In the genomic region with DNA sequence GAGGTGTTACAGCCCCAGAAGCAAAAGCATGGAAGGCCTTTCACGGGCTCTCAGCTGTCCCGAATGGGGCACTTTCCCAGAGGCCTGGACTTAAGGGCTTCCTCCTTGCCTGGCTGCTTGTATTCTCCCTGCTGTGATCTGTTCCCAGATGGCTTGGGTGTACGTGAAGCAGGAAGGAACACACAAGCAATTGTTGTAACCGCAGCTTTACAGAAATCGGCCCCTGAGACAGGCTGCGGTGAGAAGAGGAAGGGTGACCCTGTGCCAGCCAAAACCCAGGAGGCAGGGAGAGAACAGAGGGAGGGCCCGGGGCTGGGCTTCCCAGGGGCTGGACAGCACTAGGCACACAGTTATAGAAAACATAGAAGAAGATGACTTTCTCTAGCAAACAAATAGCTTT, we compare ENCODE assay signal across 19 mouse cellular contexts. TPM values are rescaled to one million over a fixed set of nuclear protein-coding genes. Genes with fewer than 3 reads are reported as not detected.
DNase-seq lines count a peak whose midpoint lies in the region; ATAC-seq and TF ChIP-seq lines count a peak whose summit lies in the region.
"Had no signal": no experiment of that assay in that cellular context is flagged by ENCODE, and none has a peak within 500 bp of the region (broad histone marks: within the 10 kb centered on the region; RNA-seq: fewer than 3 reads in every experiment).

No protein-coding gene starts in this region.

- no peaks in the 10 kb centered on the region for H3K4me1 ChIP-seq in hindbrain, postnatal 0 days (ENCODE audit: insufficient read depth, low read length)
- no peaks in the 10 kb centered on the region for H3K4me1 ChIP-seq in hindbrain, embryonic 11.5 days (replicated peaks; ENCODE audit: control insufficient read depth, insufficient read depth, low read length)
- H3K4me1 ChIP-seq in lung, embryonic 16.5 days (replicated peaks; ENCODE audit: control insufficient read depth, insufficient read depth, low read length) = peaks cover 10% of the 10 kb centered on the region

- no peak for ATAC-seq in hindbrain, postnatal 0 days
- no peak for ATAC-seq in hindbrain, embryonic 11.5 days (ENCODE audit: low FRiP score)
- no peak; the same call in 1 of the 2 replicates for ATAC-seq in lung, embryonic 16.5 days (ENCODE audit: low read depth)
- peak; percentile 86 to 88 for ATAC-seq in hematopoietic stem cell, adult 5-6 weeks (replicated peaks in 1 of 2; ENCODE audit: insufficient read depth in 1 of 2, low FRiP score in 2 of 2, low TSS enrichment in 1 of 2, low read depth in 1 of 2, poor library complexity in 2 of 2, severe bottlenecking in 2 of 2)
- ATAC-seq: activated CD4-positive, CD25-positive, alpha-beta regulatory T cell, adult 4 months; forebrain, embryonic 16.5 days had no signal

- no peaks in the 10 kb centered on the region for H3K27me3 ChIP-seq in hindbrain, postnatal 0 days (ENCODE audit: insufficient read depth, low read length)
- H3K27me3 ChIP-seq in hindbrain, embryonic 11.5 days (ENCODE audit: control insufficient read depth, insufficient read depth, low read length) = no peaks in the 10 kb centered on the region
- no peaks in the 10 kb centered on the region for H3K27me3 ChIP-seq in lung, embryonic 16.5 days (ENCODE audit: control insufficient read depth, insufficient read depth, low read depth, low read length)
- H3K27me3 ChIP-seq: CH12.LX; liver, embryonic 13.5 days; megakaryocyte, embryonic 14.5 days had no signal

- peak overlapping the region; percentile 56; the same call in 1 of the 2 replicates for H3K27ac ChIP-seq in hindbrain, postnatal 0 days
- no peak overlapping the region for H3K27ac ChIP-seq in hindbrain, embryonic 11.5 days (ENCODE audit: low read depth, low read length)
- peak overlapping the region; percentile 7; the same call in 1 of the 2 replicates for H3K27ac ChIP-seq in lung, embryonic 16.5 days (ENCODE audit: low read length)
- H3K27ac ChIP-seq: liver, embryonic 13.5 days had no signal

- 51% methylated on average over 7 of the region's 7 CpGs for WGBS in hindbrain, postnatal 0 days
- WGBS in hindbrain, embryonic 11.5 days = 69% methylated on average over 7 of the region's 7 CpGs
- WGBS in lung, embryonic 16.5 days = 54% methylated on average over 7 of the region's 7 CpGs

- DNase-seq in hindbrain, postnatal 0 days (ENCODE audit: low spot score) = no peak
- DNase-seq in hindbrain, embryonic 11.5 days (ENCODE audit: low spot score) = no peak
- no peak for DNase-seq in lung, postnatal 36 days
- peak; percentile 38 for DNase-seq in thymus, postnatal 14 days
- DNase-seq in urinary bladder, adult 2 months (ENCODE audit: low spot score) = no peak
- DNase-seq: cerebellum, adult 11-12 months; kidney, adult 18-20 months; liver, embryonic 13.5 days; spleen, adult 18-20 months had no signal

- no peaks in the 10 kb centered on the region for H3K36me3 ChIP-seq in hindbrain, postnatal 0 days (ENCODE audit: insufficient read depth, low read length)
- no peaks in the 10 kb centered on the region for H3K36me3 ChIP-seq in hindbrain, embryonic 11.5 days (ENCODE audit: control insufficient read depth, insufficient read depth, low read length)
- no peaks in the 10 kb centered on the region for H3K36me3 ChIP-seq in lung, embryonic 16.5 days (ENCODE audit: control insufficient read depth, insufficient read depth, low read length)
- H3K36me3 ChIP-seq: liver, embryonic 13.5 days had no signal

- no peaks in the 10 kb centered on the region for H3K9me3 ChIP-seq in hindbrain, postnatal 0 days (ENCODE audit: low read length)
- no peaks in the 10 kb centered on the region for H3K9me3 ChIP-seq in hindbrain, embryonic 11.5 days (ENCODE audit: control insufficient read depth, low read length)
- no peaks in the 10 kb centered on the region for H3K9me3 ChIP-seq in lung, embryonic 16.5 days (ENCODE audit: control insufficient read depth, low read length)
- H3K9me3 ChIP-seq: liver, embryonic 13.5 days; megakaryocyte, embryonic 14.5 days had no signal

- no peak overlapping the region for H3K9ac ChIP-seq in hindbrain, postnatal 0 days (replicated peaks; ENCODE audit: low read length)
- no peak overlapping the region for H3K9ac ChIP-seq in hindbrain, embryonic 11.5 days (ENCODE audit: low read depth, low read length)
- no peak overlapping the region for H3K9ac ChIP-seq in lung, embryonic 16.5 days (ENCODE audit: low read length)
- H3K9ac ChIP-seq: liver, embryonic 13.5 days had no signal

- no peak for TF ChIP-seq CTCF in hindbrain, postnatal 0 days (IDR thresholded peaks at IDR 0.05; ENCODE audit: low read depth)

- H3K4me3 ChIP-seq in hindbrain, postnatal 0 days (ENCODE audit: low read length) = no peak overlapping the region
- no peak overlapping the region for H3K4me3 ChIP-seq in hindbrain, embryonic 11.5 days (ENCODE audit: low read depth, low read length)
- H3K4me3 ChIP-seq in lung, embryonic 16.5 days (ENCODE audit: low read length) = no peak overlapping the region
- H3K4me3 ChIP-seq: liver, embryonic 13.5 days; megakaryocyte, embryonic 14.5 days had no signal

- no peak overlapping the region for H3K4me2 ChIP-seq in hindbrain, postnatal 0 days (ENCODE audit: low read depth, low read length)
- no peak overlapping the region for H3K4me2 ChIP-seq in hindbrain, embryonic 11.5 days (replicated peaks; ENCODE audit: low read depth, low read length)
- H3K4me2 ChIP-seq in lung, embryonic 16.5 days (ENCODE audit: low read depth, low read length) = no peak overlapping the region
- H3K4me2 ChIP-seq: liver, embryonic 13.5 days had no signal

RNA-seq across cellular contexts. Expression of gene Armh2, which starts 30.1 kb away (rescaled TPM):
- not detected in 2 replicates for total RNA-seq in hindbrain, postnatal 0 days (2014; rRNA removed)
- not detected in 2 replicates for polyA plus RNA-seq in hindbrain, postnatal 0 days (2015; fragmentation: Nextera tagmentation; extraction: Ambion mirVana)
- polyA plus RNA-seq in hindbrain, embryonic 11.5 days (2014; fragmentation: Nextera tagmentation; extraction: Ambion mirVana) = not detected in 2 replicates
- not detected in 2 replicates for polyA plus RNA-seq in lung, embryonic 16.5 days (2015; fragmentation: Nextera tagmentation; extraction: Ambion mirVana)
- total RNA-seq in hematopoietic stem cell, adult 5-6 weeks (2017) = not detected in 2 replicates
- not detected in 2 replicates for polyA plus RNA-seq in urinary bladder, adult 2 months (2012; rRNA removed)
- total RNA-seq: CH12.LX; gastrocnemius, adult 8-10 months; left cerebral cortex, postnatal 10 days had no signal
- polyA plus RNA-seq: activated CD4-positive, CD25-positive, alpha-beta regulatory T cell, adult 4 months; heart, embryonic 14.5 days; liver, embryonic 13.5 days; neural tube, embryonic 14.5 days had no signal

RNA-seq across cellular contexts. Expression of gene Gmnn, which starts 50.8 kb away (rescaled TPM):
- 4.7 and 40.9 TPM in 2 replicates for total RNA-seq in hindbrain, postnatal 0 days (2014; rRNA removed)
- polyA plus RNA-seq in hindbrain, postnatal 0 days (2015; fragmentation: Nextera tagmentation; extraction: Ambion mirVana) = 23.4 and 23.6 TPM in 2 replicates
- polyA plus RNA-seq in hindbrain, embryonic 11.5 days (2014; fragmentation: Nextera tagmentation; extraction: Ambion mirVana) = 126 and 128 TPM in 2 replicates
- 103 and 110 TPM in 2 replicates for polyA plus RNA-seq in lung, embryonic 16.5 days (2015; fragmentation: Nextera tagmentation; extraction: Ambion mirVana)
- 121 and 161 TPM in 2 replicates for total RNA-seq in hematopoietic stem cell, adult 5-6 weeks (2017)
- 7.9 and 9.8 TPM in 2 replicates for polyA plus RNA-seq in urinary bladder, adult 2 months (2012; rRNA removed)

Comparison
In these comparisons a context has a peak if more than half of its experiments do, and no peak if none do; other contexts are left out.
1. ATAC-seq: peak in hematopoietic stem cell, adult 5-6 weeks (2 of 2); none in hindbrain, postnatal 0 days (single experiment), hindbrain, embryonic 11.5 days (single experiment) and lung, embryonic 16.5 days (single experiment).